Mouse (Mus musculus): ENCODE results near the gene Usp20. TPM values are rescaled to one million over a fixed set of nuclear protein-coding genes. Genes with fewer than 3 reads are reported as not detected.

The Usp20 gene
- polyA plus RNA-seq, 1 experiment: 38.5 TPM

GRCm38 (mm10) chr2:30959856-30960255 lies 22.2 kb upstream of the Usp20 start:
- Histone ChIP-seq H3K4me3 (no peak overlapping the region), H3K27me3 (ENCODE audit: control insufficient read depth, insufficient read depth, insufficient read length) (no peaks in the 10 kb centered on the region), H3K36me3 (ENCODE audit: control insufficient read depth, insufficient read depth) (peaks cover 34% of the 10 kb centered on the region), H3K79me2 (ENCODE audit: control insufficient read depth, insufficient read depth) (peaks cover 5% of the 10 kb centered on the region), H3K4me2 (ENCODE audit: low read depth) (no peak overlapping the region), H3ac (ENCODE audit: control insufficient read depth, insufficient read length) (no peak overlapping the region)
- TF ChIP-seq TCF12 (IDR thresholded peaks at IDR 0.05; ENCODE audit: insufficient read depth, poor library complexity, severe bottlenecking) (no peak), REST (IDR thresholded peaks at IDR 0.05; ENCODE audit: insufficient read depth, insufficient read length) (no peak), POLR2AphosphoS2 (IDR thresholded peaks at IDR 0.05; ENCODE audit: insufficient read length, low read depth) (no peak), SRF (IDR thresholded peaks at IDR 0.05; ENCODE audit: control insufficient read depth, insufficient read length, low read depth) (no peak), POLR2A (IDR thresholded peaks at IDR 0.05; ENCODE audit: insufficient read length, low read depth) (no peak), USF1 (IDR thresholded peaks at IDR 0.05; ENCODE audit: low read depth) (no peak), CEBPB (IDR thresholded peaks at IDR 0.05; ENCODE audit: insufficient read depth, poor library complexity, severe bottlenecking) (no peak), MAX (IDR thresholded peaks at IDR 0.05; ENCODE audit: low read depth) (no peak), TCF3 (IDR thresholded peaks at IDR 0.05; ENCODE audit: insufficient read length, low read depth) (no peak), MYOD1 (IDR thresholded peaks at IDR 0.05; ENCODE audit: control insufficient read depth in 1 of 3, insufficient read length in 2 of 3, low read depth in 2 of 3) (no peak), E2F4 (IDR thresholded peaks at IDR 0.05; ENCODE audit: insufficient read depth) (no peak), MYOG (IDR thresholded peaks at IDR 0.05; ENCODE audit: control insufficient read depth in 1 of 3, insufficient read depth in 1 of 3, insufficient read length in 2 of 3, low read depth in 2 of 3) (no peak)

- Histone ChIP-seq H3K27me3 (ENCODE audit: control insufficient read depth, insufficient read depth, insufficient read length) (no peaks in the 10 kb centered on the region), H3K79me2 (ENCODE audit: control insufficient read depth, insufficient read depth) (peaks cover 17% of the 10 kb centered on the region), H3K36me3 (ENCODE audit: control insufficient read depth, insufficient read depth) (peaks cover 31% of the 10 kb centered on the region), H3K4me3 (no peak overlapping the region), H3K4me2 (ENCODE audit: low read depth) (no peak overlapping the region), H3ac (ENCODE audit: control insufficient read depth, insufficient read length) (no peak overlapping the region)
- TF ChIP-seq POLR2AphosphoS2 (IDR thresholded peaks at IDR 0.05; ENCODE audit: insufficient read length, low read depth) (no peak), TCF12 (IDR thresholded peaks at IDR 0.05; ENCODE audit: insufficient read depth, poor library complexity, severe bottlenecking) (no peak), MYOD1 (IDR thresholded peaks at IDR 0.05; ENCODE audit: control insufficient read depth in 1 of 3, insufficient read length in 2 of 3, low read depth in 2 of 3) (peak in 1 of 3 experiments; percentile 41), USF1 (IDR thresholded peaks at IDR 0.05; ENCODE audit: low read depth) (no peak)
Observed at GRCm38 (mm10) chr2:30962570-30963254, 19.4 kb upstream of the Usp20 start.

GRCm38 (mm10) chr2:30965627-30966026 lies 16.5 kb upstream of the Usp20 start:
- peaks cover 17% of the 10 kb centered on the region for H3K79me2 ChIP-seq (ENCODE audit: control insufficient read depth, insufficient read depth)
- TF ChIP-seq POLR2A (IDR thresholded peaks at IDR 0.05; ENCODE audit: insufficient read length, low read depth) (no peak), REST (IDR thresholded peaks at IDR 0.05; ENCODE audit: insufficient read depth, insufficient read length) (no peak), USF1 (IDR thresholded peaks at IDR 0.05; ENCODE audit: low read depth) (no peak), TCF12 (IDR thresholded peaks at IDR 0.05; ENCODE audit: insufficient read depth, poor library complexity, severe bottlenecking) (no peak), TCF3 (IDR thresholded peaks at IDR 0.05; ENCODE audit: insufficient read length, low read depth) (no peak), CEBPB (IDR thresholded peaks at IDR 0.05; ENCODE audit: insufficient read depth, poor library complexity, severe bottlenecking) (no peak), MYOG (IDR thresholded peaks at IDR 0.05; ENCODE audit: control insufficient read depth in 1 of 3, insufficient read depth in 1 of 3, insufficient read length in 2 of 3, low read depth in 2 of 3) (no peak), MYOD1 (IDR thresholded peaks at IDR 0.05; ENCODE audit: control insufficient read depth in 1 of 3, insufficient read length in 2 of 3, low read depth in 2 of 3) (no peak), POLR2AphosphoS2 (IDR thresholded peaks at IDR 0.05; ENCODE audit: insufficient read length, low read depth) (no peak), E2F4 (IDR thresholded peaks at IDR 0.05; ENCODE audit: insufficient read depth) (no peak), MAX (IDR thresholded peaks at IDR 0.05; ENCODE audit: low read depth) (no peak), SRF (IDR thresholded peaks at IDR 0.05; ENCODE audit: control insufficient read depth, insufficient read length, low read depth) (no peak)
- peaks cover 18% of the 10 kb centered on the region for H3K36me3 ChIP-seq (ENCODE audit: control insufficient read depth, insufficient read depth)
- no peak overlapping the region for H3ac ChIP-seq (ENCODE audit: control insufficient read depth, insufficient read length)
- H3K4me3 ChIP-seq: no peak overlapping the region
- no peak overlapping the region for H3K4me2 ChIP-seq (ENCODE audit: low read depth)
- H3K27me3 ChIP-seq (ENCODE audit: control insufficient read depth, insufficient read depth, insufficient read length): no peaks in the 10 kb centered on the region

DNA sequence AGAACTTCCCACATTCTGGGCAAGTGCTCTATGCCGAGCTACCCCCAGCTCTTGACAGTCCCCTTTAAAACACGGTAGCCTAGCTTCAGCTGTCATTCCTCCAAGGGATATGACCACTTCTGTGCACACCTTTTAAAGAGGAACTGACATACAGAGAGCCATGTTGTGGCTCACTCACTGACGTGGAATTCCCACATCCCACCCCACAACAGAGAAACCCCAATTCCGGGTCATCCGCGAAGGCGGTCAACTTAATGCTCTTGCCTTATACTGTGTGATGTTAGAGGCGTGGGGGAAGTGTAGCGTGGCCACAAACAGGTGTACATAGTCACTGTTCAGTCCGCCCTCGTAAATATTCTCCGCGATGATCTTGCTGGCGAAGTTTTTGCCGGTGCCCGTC lies 15.3 kb upstream of the Usp20 start:
- no peaks in the 10 kb centered on the region for H3K27me3 ChIP-seq (ENCODE audit: control insufficient read depth, insufficient read depth, insufficient read length)
- TF ChIP-seq SRF (IDR thresholded peaks at IDR 0.05; ENCODE audit: control insufficient read depth, insufficient read length, low read depth) (no peak), MYOD1 (IDR thresholded peaks at IDR 0.05; ENCODE audit: control insufficient read depth in 1 of 3, insufficient read length in 2 of 3, low read depth in 2 of 3) (peak in 1 of 3 experiments; percentile 64), TCF12 (IDR thresholded peaks at IDR 0.05; ENCODE audit: insufficient read depth, poor library complexity, severe bottlenecking) (no peak), USF1 (IDR thresholded peaks at IDR 0.05; ENCODE audit: low read depth) (no peak), E2F4 (IDR thresholded peaks at IDR 0.05; ENCODE audit: insufficient read depth) (no peak), MYOG (IDR thresholded peaks at IDR 0.05; ENCODE audit: control insufficient read depth in 1 of 3, insufficient read depth in 1 of 3, insufficient read length in 2 of 3, low read depth in 2 of 3) (peak in 1 of 3 experiments; percentile 18), POLR2AphosphoS2 (IDR thresholded peaks at IDR 0.05; ENCODE audit: insufficient read length, low read depth) (no peak)
- H3K36me3 ChIP-seq (ENCODE audit: control insufficient read depth, insufficient read depth): peaks cover 13% of the 10 kb centered on the region
- H3ac ChIP-seq (ENCODE audit: control insufficient read depth, insufficient read length): peak overlapping the region; percentile 42
- H3K4me2 ChIP-seq (ENCODE audit: low read depth): peak overlapping the region; percentile 99
- H3K4me3 ChIP-seq: peak overlapping the region; percentile 68
- H3K79me2 ChIP-seq (ENCODE audit: control insufficient read depth, insufficient read depth): peaks cover 17% of the 10 kb centered on the region

All from myocyte (in vitro differentiated cells).